Mouse (Mus musculus) hindbrain, embryonic 16.5 days (tissue): ENCODE results near the gene Dus2. TPM values are rescaled to one million over a fixed set of nuclear protein-coding genes. Genes with fewer than 3 reads are reported as not detected.

Experiments
- ATAC-seq: fragments of 200-750 bp; cut with Nextera tagmentation; 2 replicates; pipeline ENCODE4 v1.8.0; 2017; ENCODE audit warnings: moderate TSS enrichment, moderate library complexity
- H3K27ac ChIP-seq: fragments of 300-500 bp; sonication (generic); 2 replicates; pipeline ENCODE4 v1.5.1; 2014; ENCODE audit warnings: low read depth, mild to moderate bottlenecking, control low read depth, low read length, moderate library complexity
- H3K27me3 ChIP-seq: fragments of 300-500 bp; sonication (generic); replicated peaks from 2 replicates; pipeline ENCODE4 v1.6.1; 2014; ENCODE audit warnings: low read length; ENCODE audit not compliant: control insufficient read depth, insufficient read depth
- H3K36me3 ChIP-seq: fragments of 300-500 bp; sonication (generic); 2 replicates; pipeline ENCODE4 v1.6.1; 2014; ENCODE audit warnings: mild to moderate bottlenecking, low read length, moderate library complexity, mixed read lengths; ENCODE audit not compliant: control insufficient read depth, insufficient read depth
- H3K4me1 ChIP-seq: fragments of 300-500 bp; sonication (generic); 2 replicates; pipeline ENCODE4 v1.6.1; 2014; ENCODE audit warnings: low read depth, low read length; ENCODE audit not compliant: control insufficient read depth, insufficient read depth
- H3K4me2 ChIP-seq: fragments of 300-500 bp; sonication (generic); 2 replicates; pipeline ENCODE4 v1.6.1; 2014; ENCODE audit warnings: mild to moderate bottlenecking, low read length, control low read depth, moderate library complexity
- H3K4me3 ChIP-seq: fragments of 300-500 bp; sonication (generic); 2 replicates; pipeline ENCODE4 v1.5.1; 2014; ENCODE audit warnings: mild to moderate bottlenecking, low read length, control low read depth, moderate library complexity
- H3K9ac ChIP-seq: fragments of 300-500 bp; sonication (generic); 2 replicates; pipeline ENCODE4 v1.6.1; 2014; ENCODE audit warnings: low read depth, mild to moderate bottlenecking, control low read depth, low read length, moderate library complexity
- H3K9me3 ChIP-seq: fragments of 300-500 bp; sonication (generic); 2 replicates; pipeline ENCODE4 v1.6.1; 2014; ENCODE audit warnings: mild to moderate bottlenecking, low read length, moderate library complexity; ENCODE audit not compliant: control insufficient read depth
- WGBS: fragments of 180-500 bp; shearing (Covaris S2); extraction: QIAGEN DNeasy Blood & Tissue Kit; methylation state at CpG from one replicate; pipeline ENCODE4 v1.1.7; 2014; 5-methylcytosine and 5-hydroxymethylcytosine counted together
- polyA plus RNA-seq: library from polyadenylated mRNA; unstranded; fragments of >200 nt; fragmentation: Nextera tagmentation; extraction: Ambion mirVana; gene quantifications from 2 replicates; pipeline ENCODE4 v1.2.1, GENCODE M21; 2015

Dus2 gene
- polyA plus RNA-seq, 1 experiment from 2014 or later: 30.3 TPM

DNA sequence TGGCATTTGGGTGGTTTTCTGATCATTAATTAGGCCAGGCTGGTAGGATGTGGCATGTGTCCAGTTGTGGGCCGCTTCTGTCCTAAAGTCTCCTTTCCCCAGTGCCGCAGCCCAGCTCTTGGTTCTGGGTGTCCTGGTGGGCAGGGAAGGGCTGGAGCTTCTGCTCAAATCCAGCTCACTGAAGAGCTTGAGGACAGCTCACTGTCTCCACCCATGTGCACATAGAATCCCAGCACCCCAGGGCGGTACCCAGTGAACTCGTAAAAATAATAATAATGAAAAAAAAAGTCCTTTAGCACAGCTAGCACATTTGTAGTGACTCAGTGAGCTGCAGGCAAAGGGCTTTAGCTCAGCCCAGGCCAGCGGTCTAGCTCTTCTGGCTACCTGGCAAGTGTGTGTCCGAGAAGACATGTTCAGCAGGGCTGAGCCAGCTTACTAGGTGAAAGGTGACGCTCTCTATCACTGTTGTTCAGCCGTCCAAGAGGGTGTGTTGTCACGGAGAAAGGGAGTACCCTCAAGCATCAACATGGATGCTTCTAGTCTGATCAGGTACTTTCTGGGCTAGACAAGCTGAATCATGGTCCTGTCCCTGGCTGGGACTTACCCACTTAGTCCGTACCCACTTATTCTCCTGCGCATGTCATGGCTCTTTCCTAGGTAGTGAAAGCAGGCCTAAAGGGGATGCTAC, 55.9 kb downstream of the Dus2 start:
- Histone ChIP-seq H3K36me3 (peaks cover 4% of the 10 kb centered on the region), H3K27me3 (no peaks in the 10 kb centered on the region), H3K9ac (no peak overlapping the region), H3K4me1 (no peaks in the 10 kb centered on the region), H3K4me2 (no peak overlapping the region), H3K9me3 (no peaks in the 10 kb centered on the region), H3K4me3 (no peak overlapping the region), H3K27ac (no peak overlapping the region)
- WGBS: 95% methylated on average over 11 of the region's 11 CpGs
- no peak for ATAC-seq

DNA sequence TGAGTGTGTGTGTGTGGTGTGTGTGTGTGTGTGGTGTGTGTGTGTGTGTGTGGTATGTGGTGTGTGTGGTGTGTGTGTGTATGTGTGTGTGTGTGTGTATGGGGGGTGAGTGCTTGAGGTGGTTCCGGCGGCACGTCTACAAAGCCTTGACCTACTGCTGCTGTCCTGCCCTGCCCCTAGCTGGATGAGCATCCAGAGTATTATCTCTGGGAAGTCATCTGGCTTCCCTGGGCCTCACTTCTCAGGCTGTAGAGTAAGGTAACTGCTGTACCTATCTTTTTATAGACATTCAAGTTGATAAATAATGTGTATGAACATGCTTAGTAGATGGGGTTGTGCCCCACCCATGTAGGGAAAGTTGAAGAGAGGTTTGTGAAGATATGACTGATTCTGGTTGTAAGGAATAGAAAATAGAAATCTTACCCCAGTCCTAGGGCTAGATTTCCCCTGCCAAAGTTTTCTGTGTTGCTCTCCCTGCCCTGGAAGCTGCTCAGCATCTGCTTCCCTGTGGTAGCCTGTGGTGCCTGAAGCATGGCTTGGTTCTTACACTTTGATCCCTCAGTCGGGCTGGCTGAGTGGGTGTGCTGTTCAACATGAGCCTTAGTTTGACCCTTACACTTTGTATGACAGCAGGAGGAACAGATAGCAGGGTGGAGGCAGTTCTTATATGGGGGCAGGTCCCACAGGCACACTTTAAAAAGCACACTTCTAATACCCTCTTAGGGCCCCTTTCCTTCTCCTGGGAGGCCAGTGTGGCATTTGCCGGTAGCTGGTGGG, 56.9 kb downstream of the Dus2 start:
- H3K4me1 ChIP-seq: no peaks in the 10 kb centered on the region
- H3K4me3 ChIP-seq: no peak overlapping the region
- no peaks in the 10 kb centered on the region for H3K9me3 ChIP-seq
- H3K36me3 ChIP-seq: peaks cover 10% of the 10 kb centered on the region
- no peak for ATAC-seq
- H3K27me3 ChIP-seq: no peaks in the 10 kb centered on the region
- no peak overlapping the region for H3K4me2 ChIP-seq
- no peak overlapping the region for H3K27ac ChIP-seq
- 87% methylated on average over 5 of the region's 5 CpGs for WGBS
- H3K9ac ChIP-seq: no peak overlapping the region

DNA sequence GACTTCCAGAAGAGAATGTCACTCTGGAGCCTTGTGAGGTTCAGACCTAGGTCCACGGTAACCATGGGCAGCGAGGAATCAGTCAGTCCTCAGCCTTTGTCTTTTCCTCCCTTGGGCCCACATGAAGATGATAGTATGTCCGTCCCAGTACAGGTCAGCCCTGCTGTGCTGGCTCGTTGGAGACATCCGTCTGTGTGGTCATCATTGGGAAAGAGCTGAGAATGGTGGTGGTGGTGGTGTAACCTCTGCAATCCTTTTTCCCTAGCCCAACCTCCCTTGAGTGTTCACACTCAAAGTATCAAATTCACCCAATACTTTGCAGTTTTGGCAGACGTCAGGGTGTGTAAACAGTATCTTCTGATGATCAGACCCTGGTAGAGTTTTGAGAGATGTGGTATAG, 58.7 kb downstream of the Dus2 start:
- no peak overlapping the region for H3K27ac ChIP-seq
- no peak overlapping the region for H3K4me2 ChIP-seq
- no peak for ATAC-seq
- no peaks in the 10 kb centered on the region for H3K9me3 ChIP-seq
- no peaks in the 10 kb centered on the region for H3K4me1 ChIP-seq
- no peak overlapping the region for H3K4me3 ChIP-seq
- H3K27me3 ChIP-seq: no peaks in the 10 kb centered on the region
- no peak overlapping the region for H3K9ac ChIP-seq
- peaks cover 10% of the 10 kb centered on the region for H3K36me3 ChIP-seq
- 84% methylated on average over 6 of the region's 6 CpGs for WGBS

- Histone ChIP-seq H3K27ac (no peak overlapping the region), H3K4me3 (no peak overlapping the region), H3K4me2 (no peak overlapping the region), H3K4me1 (no peaks in the 10 kb centered on the region), H3K9me3 (no peaks in the 10 kb centered on the region), H3K36me3 (peaks cover 6% of the 10 kb centered on the region), H3K9ac (no peak overlapping the region), H3K27me3 (no peaks in the 10 kb centered on the region)
- ATAC-seq: no peak
- 88% methylated on average over 3 of the region's 3 CpGs for WGBS
These were observed 59.9 kb downstream of the Dus2 start for GRCm38 (mm10) chr8:106051068-106051467.

GRCm38 (mm10) chr8:106052510-106053089, 61.5 kb downstream of the Dus2 start:
- H3K4me1 ChIP-seq: no peaks in the 10 kb centered on the region
- no peaks in the 10 kb centered on the region for H3K9me3 ChIP-seq
- 93% methylated on average over 9 of the region's 9 CpGs for WGBS
- peaks cover 6% of the 10 kb centered on the region for H3K36me3 ChIP-seq
- H3K4me3 ChIP-seq: no peak overlapping the region
- H3K4me2 ChIP-seq: no peak overlapping the region
- H3K9ac ChIP-seq: no peak overlapping the region
- H3K27me3 ChIP-seq: no peaks in the 10 kb centered on the region
- H3K27ac ChIP-seq: no peak overlapping the region
- no peak for ATAC-seq

DNA sequence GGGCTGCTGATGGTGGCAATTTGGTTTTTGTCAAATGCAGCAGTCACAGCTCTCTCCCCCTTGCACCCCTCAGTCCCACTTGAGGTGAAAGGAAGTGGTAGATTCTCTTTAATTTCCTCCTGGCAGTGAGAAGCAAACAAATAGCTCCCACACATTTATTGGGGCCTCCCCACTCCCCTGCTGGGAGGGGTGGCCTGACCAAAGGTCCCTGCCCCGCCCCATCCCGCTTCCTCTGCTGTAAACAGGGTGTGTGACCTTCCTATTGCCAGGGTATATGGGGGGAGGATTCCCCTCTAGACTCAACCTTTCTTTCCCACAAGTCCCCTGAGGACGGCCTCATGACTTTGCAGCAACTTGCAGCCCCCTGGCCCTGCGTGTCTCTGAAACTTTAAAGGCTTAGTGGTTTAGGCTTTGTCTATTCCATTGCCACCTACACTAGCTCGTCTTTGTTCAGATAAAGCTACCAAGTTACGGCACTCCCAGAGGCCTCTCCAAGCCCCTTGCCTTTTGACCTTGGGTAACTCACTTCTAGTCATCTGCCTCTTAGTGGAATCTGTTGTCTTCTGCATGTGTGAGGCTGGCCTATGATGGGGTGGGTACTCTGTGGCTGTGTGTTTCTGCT, 63.2 kb downstream of the Dus2 start:
- H3K9ac ChIP-seq: no peak overlapping the region
- peaks cover 8% of the 10 kb centered on the region for H3K4me1 ChIP-seq
- no peaks in the 10 kb centered on the region for H3K9me3 ChIP-seq
- ATAC-seq: no peak
- peaks cover 6% of the 10 kb centered on the region for H3K36me3 ChIP-seq
- H3K27me3 ChIP-seq: no peaks in the 10 kb centered on the region
- no peak overlapping the region for H3K4me3 ChIP-seq
- no peak overlapping the region for H3K27ac ChIP-seq
- WGBS: 74% methylated on average over 6 of the region's 6 CpGs
- H3K4me2 ChIP-seq: no peak overlapping the region

- H3K4me1 ChIP-seq: peaks cover 8% of the 10 kb centered on the region
- H3K4me3 ChIP-seq: no peak overlapping the region
- 24% methylated on average over 3 of the region's 3 CpGs for WGBS
- ATAC-seq: no peak
- H3K27me3 ChIP-seq: no peaks in the 10 kb centered on the region
- no peak overlapping the region for H3K9ac ChIP-seq
- no peak overlapping the region for H3K27ac ChIP-seq
- no peaks in the 10 kb centered on the region for H3K9me3 ChIP-seq
- peaks cover 6% of the 10 kb centered on the region for H3K36me3 ChIP-seq
- H3K4me2 ChIP-seq: no peak overlapping the region
These were observed 63.9 kb downstream of the Dus2 start for GRCm38 (mm10) chr8:106055038-106055437.

- no peak overlapping the region for H3K4me3 ChIP-seq
- peaks cover 6% of the 10 kb centered on the region for H3K36me3 ChIP-seq
- H3K4me2 ChIP-seq: no peak overlapping the region
- H3K9me3 ChIP-seq: no peaks in the 10 kb centered on the region
- H3K4me1 ChIP-seq: peaks cover 18% of the 10 kb centered on the region
- H3K9ac ChIP-seq: no peak overlapping the region
- 83% methylated on average over 4 of the region's 4 CpGs for WGBS
- no peak for ATAC-seq
- no peak overlapping the region for H3K27ac ChIP-seq
- H3K27me3 ChIP-seq: no peaks in the 10 kb centered on the region
These were observed 65.4 kb downstream of the Dus2 start for GRCm38 (mm10) chr8:106056455-106056982.
